Mouse (Mus musculus) heart, adult 2 months (tissue): ENCODE measurements around the gene Vat1.
A peak's percentile ranks its signal among the peaks of the same experiment; 100 is the strongest.

Experiments
- CTCF ChIP-seq: fragments of 200-600 bp; IDR thresholded peaks from 2 replicates; pipeline ENCODE4 v1.8.1; 2022; ENCODE audit warnings: antibody characterized with exemption, mild to moderate bottlenecking, moderate library complexity
- EP300 ChIP-seq: fragments of 200-500 bp; IDR thresholded peaks from 2 replicates; pipeline ENCODE4 v1.6.1; 2011; ENCODE audit warnings: low read depth, low read length, control low read depth; ENCODE audit not compliant: insufficient read depth
- POLR2A ChIP-seq: fragments of 200-500 bp; IDR thresholded peaks from 2 replicates; pipeline ENCODE4 v1.6.1; 2011; ENCODE audit warnings: mild to moderate bottlenecking, low read depth, low read length, control low read depth; ENCODE audit not compliant: insufficient read depth

DNA sequence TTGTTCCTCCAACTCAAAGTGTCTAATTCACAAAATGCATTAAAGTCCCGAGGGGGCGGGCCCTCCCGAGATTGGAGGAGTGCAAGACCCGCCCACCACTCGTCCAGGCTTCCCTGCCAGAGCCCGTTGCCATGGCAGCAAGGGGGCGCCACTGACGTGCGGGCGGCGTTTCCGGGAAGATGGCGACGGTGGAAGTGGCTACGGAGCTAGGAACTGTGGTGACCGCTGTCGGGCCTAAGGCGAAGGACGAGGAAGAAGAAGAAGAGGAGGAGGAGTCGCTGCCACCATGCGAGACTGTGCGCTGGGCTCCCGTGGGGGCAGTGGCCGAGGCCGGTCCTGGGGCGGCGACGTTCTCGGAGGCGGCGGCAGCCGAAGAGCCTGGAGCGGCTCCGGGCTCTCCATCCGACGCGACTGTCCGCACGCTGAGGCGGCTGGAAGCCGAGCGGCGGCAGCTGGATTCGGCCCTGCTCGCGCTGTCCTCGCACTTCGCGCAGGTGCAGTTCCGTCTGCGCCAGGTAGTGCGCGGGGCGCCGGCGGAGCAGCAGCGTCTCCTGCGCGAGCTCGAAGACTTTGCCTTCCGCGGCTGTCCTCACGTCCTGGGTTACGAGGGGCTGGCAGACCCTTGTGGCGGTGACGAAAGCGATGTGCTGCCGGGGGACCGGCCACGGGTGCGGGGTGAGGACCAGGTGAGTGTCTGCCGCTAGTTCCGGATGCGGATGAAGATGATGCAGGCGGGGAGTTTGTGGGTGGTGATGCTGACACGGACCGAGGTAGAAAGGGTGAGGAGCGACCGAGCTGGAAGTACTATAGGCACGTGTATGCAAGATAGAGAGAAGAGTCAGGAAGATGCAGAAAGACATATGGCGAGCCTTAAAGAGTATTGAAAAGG, 40.9 kb downstream of the Vat1 start, which contains the start of the genes Rundc1 and Ptges3l:
- no peak for TF ChIP-seq EP300
- TF ChIP-seq CTCF, result peak; percentile 39
- TF ChIP-seq POLR2A, result peak; percentile 81
